Mouse (Mus musculus) stomach, embryonic 16.5 days (tissue): Measurements from ENCODE around the gene Lama2. TPM values are rescaled to one million over a fixed set of nuclear protein-coding genes. Genes with fewer than 3 reads are reported as not detected.

ENCODE experiments used
- ATAC-seq: fragments of 200-750 bp; cut with Nextera tagmentation; 2 replicates; pipeline ENCODE4 v1.8.0; 2017; ENCODE audit warnings: moderate number of reproducible peaks, moderate TSS enrichment; ENCODE audit not compliant: insufficient read depth, low FRiP score
- H3K27ac ChIP-seq: fragments of 300-500 bp; sonication (generic); 2 replicates; pipeline ENCODE4 v1.5.1; 2014; ENCODE audit warnings: low read length
- H3K27me3 ChIP-seq: fragments of 300-500 bp; sonication (generic); 2 replicates; pipeline ENCODE4 v1.6.1; 2014; ENCODE audit warnings: low read length, control low read depth, mixed read lengths; ENCODE audit not compliant: control insufficient read depth, insufficient read depth
- H3K36me3 ChIP-seq: fragments of 300-500 bp; sonication (generic); 2 replicates; pipeline ENCODE4 v1.6.1; 2014; ENCODE audit warnings: low read length; ENCODE audit not compliant: control insufficient read depth, insufficient read depth
- H3K4me1 ChIP-seq: fragments of 300-500 bp; sonication (generic); 2 replicates; pipeline ENCODE4 v1.6.1; 2014; ENCODE audit warnings: low read length, control low read depth, mixed read lengths; ENCODE audit not compliant: control insufficient read depth, insufficient read depth
- H3K4me2 ChIP-seq: fragments of 300-500 bp; sonication (generic); 2 replicates; pipeline ENCODE4 v1.6.1; 2014; ENCODE audit warnings: low read depth, low read length, mixed read lengths
- H3K4me3 ChIP-seq: fragments of 300-500 bp; sonication (generic); replicated peaks from 2 replicates; pipeline ENCODE4 v1.5.1; 2014; ENCODE audit warnings: mild to moderate bottlenecking, low read length
- H3K9ac ChIP-seq: fragments of 300-500 bp; sonication (generic); 2 replicates; pipeline ENCODE4 v1.6.1; 2014; ENCODE audit warnings: low read length
- H3K9me3 ChIP-seq: fragments of 300-500 bp; sonication (generic); replicated peaks from 2 replicates; pipeline ENCODE4 v1.6.1; 2016; ENCODE audit warnings: low read length, control low read depth; ENCODE audit not compliant: control insufficient read depth
- WGBS: fragments of 180-500 bp; shearing (Covaris S2); extraction: QIAGEN DNeasy Blood & Tissue Kit; methylation state at CpG from one replicate; pipeline ENCODE4 v1.1.7; 2014; 5-methylcytosine and 5-hydroxymethylcytosine counted together
- polyA plus RNA-seq: library from polyadenylated mRNA; unstranded; fragments of >200 nt; fragmentation: Nextera tagmentation; extraction: Ambion mirVana; gene quantifications from 2 replicates; pipeline ENCODE4 v1.2.1, GENCODE M21; 2015

The Lama2 gene
- polyA plus RNA-seq, 1 experiment from 2014 or later, result 19.9 TPM

DNA sequence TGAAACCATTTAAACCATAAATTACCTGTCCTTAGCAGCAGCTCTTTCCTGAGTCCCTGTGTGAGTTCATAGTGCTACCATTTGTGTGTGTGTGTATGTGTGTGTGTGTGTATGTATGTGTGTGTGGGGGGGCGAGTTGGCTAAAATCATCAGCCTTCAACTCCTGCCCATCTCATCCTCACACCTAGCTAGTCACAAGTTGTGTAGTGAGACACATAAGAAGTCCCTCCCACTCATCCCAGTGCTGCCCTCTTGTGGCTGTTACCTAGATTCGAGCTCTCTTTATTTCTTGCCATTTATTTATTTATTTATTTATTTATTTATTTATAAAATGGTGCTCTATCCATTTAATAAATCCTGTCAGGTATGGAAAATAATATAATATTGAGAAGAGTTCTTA, 457.2 kb downstream of the Lama2 start:
- Histone ChIP-seq H3K9ac (no peak overlapping the region), H3K9me3 (no peaks in the 10 kb centered on the region)
- 78% methylated on average over 2 of the region's 2 CpGs for WGBS

DNA sequence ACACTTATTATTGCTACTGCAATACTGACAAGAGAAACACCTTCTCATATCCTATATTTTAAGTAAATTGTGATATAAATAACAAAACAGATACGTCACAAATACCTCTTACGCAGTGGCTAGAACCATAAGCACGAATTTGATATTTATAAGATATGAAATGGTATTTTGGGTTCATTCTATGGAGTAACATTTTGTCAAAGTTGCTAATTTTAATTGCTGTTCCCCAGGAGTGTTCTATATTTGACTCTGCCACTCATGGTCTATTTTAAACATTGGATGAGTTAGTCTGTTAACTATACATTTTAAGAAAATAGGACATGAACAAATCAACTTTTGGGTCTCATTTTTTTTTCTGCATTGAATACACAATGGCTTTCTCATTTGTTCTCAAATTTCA, 469.3 kb downstream of the Lama2 start:
- ATAC-seq, result no peak
- Histone ChIP-seq H3K4me1 (no peaks in the 10 kb centered on the region), H3K36me3 (no peaks in the 10 kb centered on the region), H3K27ac (no peak overlapping the region), H3K9ac (no peak overlapping the region), H3K4me2 (no peak overlapping the region), H3K4me3 (no peak overlapping the region), H3K9me3 (no peaks in the 10 kb centered on the region), H3K27me3 (no peaks in the 10 kb centered on the region)
- 89% methylated on average over 3 of the region's 3 CpGs for WGBS

More for the DNA sequence above, 457.2 kb downstream of the Lama2 start:
- no peak for ATAC-seq
- no peak overlapping the region for H3K4me3 ChIP-seq
- no peaks in the 10 kb centered on the region for H3K27me3 ChIP-seq
- H3K4me2 ChIP-seq, result no peak overlapping the region
- no peaks in the 10 kb centered on the region for H3K4me1 ChIP-seq
- H3K27ac ChIP-seq, result no peak overlapping the region
- H3K36me3 ChIP-seq, result no peaks in the 10 kb centered on the region

DNA sequence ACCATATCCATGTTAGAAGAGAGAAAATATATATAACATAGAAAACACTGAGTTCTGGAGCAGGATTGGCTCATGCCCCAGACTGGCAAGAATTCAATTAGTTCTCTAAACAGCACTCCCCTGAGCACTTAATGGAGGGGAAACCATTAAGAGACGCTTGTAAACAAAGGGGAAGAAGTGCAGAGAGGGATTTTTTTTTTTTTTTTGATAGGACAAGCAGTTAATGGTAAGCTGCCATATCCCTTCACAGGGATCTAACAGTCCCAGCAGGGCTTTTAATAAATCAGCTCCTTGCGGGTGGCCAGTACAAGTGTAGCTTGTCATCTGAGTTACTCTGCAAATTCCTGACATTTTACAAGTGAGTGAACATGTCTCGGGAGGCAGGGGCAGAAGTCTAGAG, 479.1 kb downstream of the Lama2 start:
- H3K4me1 ChIP-seq, result no peaks in the 10 kb centered on the region
- H3K9ac ChIP-seq, result no peak overlapping the region
- no peak overlapping the region for H3K4me2 ChIP-seq
- H3K4me3 ChIP-seq, result no peak overlapping the region
- no peak for ATAC-seq
- H3K27me3 ChIP-seq, result no peaks in the 10 kb centered on the region
- 24% methylated on average over 3 of the region's 3 CpGs for WGBS
- H3K36me3 ChIP-seq, result no peaks in the 10 kb centered on the region
- no peaks in the 10 kb centered on the region for H3K9me3 ChIP-seq
- H3K27ac ChIP-seq, result no peak overlapping the region

GRCm38 (mm10) chr10:27135768-27136167, 483.8 kb downstream of the Lama2 start:
- Histone ChIP-seq H3K4me2 (no peak overlapping the region), H3K9ac (no peak overlapping the region), H3K27ac (no peak overlapping the region), H3K27me3 (no peaks in the 10 kb centered on the region), H3K4me3 (no peak overlapping the region), H3K4me1 (peaks cover 7% of the 10 kb centered on the region; the same call in 1 of the 2 replicates), H3K9me3 (no peaks in the 10 kb centered on the region), H3K36me3 (no peaks in the 10 kb centered on the region)
- 90% methylated on average over 1 of the region's 1 CpGs for WGBS
- ATAC-seq, result no peak

- WGBS, result 0% methylated on average over 1 of the region's 1 CpGs
- H3K9ac ChIP-seq, result no peak overlapping the region
- H3K27ac ChIP-seq, result no peak overlapping the region
- no peak overlapping the region for H3K4me2 ChIP-seq
- ATAC-seq, result peak; percentile 50; the same call in 1 of the 2 replicates
- H3K9me3 ChIP-seq, result no peaks in the 10 kb centered on the region
- peaks cover 7% of the 10 kb centered on the region; the same call in 1 of the 2 replicates for H3K4me1 ChIP-seq
- H3K36me3 ChIP-seq, result no peaks in the 10 kb centered on the region
- no peaks in the 10 kb centered on the region for H3K27me3 ChIP-seq
- H3K4me3 ChIP-seq, result no peak overlapping the region
These were observed 486.4 kb downstream of the Lama2 start for GRCm38 (mm10) chr10:27133135-27133534.

- no peaks in the 10 kb centered on the region for H3K36me3 ChIP-seq
- H3K27ac ChIP-seq, result no peak overlapping the region
- WGBS, result 61% methylated on average over 2 of the region's 2 CpGs
- no peak overlapping the region for H3K4me2 ChIP-seq
- H3K4me3 ChIP-seq, result no peak overlapping the region
- no peaks in the 10 kb centered on the region for H3K4me1 ChIP-seq
- no peaks in the 10 kb centered on the region for H3K27me3 ChIP-seq
- H3K9me3 ChIP-seq, result no peaks in the 10 kb centered on the region
- no peak for ATAC-seq
- no peak overlapping the region for H3K9ac ChIP-seq
These were observed 492.1 kb downstream of the Lama2 start for GRCm38 (mm10) chr10:27127454-27127853.

DNA sequence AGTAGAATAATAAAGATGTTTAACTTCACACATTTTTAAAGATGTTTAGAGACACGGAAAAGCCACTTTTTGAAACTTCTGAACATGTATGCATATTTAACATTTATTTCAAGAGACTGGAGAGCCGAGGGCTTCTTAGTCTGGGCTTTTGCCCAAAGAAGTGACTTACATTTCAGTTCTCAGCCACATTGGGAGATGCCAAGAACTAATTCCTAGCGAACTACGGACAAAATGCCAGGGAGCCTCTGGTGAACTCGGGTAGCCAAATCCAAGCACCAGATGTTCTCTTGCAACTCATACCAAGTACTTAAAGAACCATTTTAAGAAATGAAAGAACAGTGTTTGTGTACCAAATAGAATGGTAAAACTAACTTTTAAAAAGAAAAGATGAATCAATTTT, 495.8 kb downstream of the Lama2 start:
- H3K4me1 ChIP-seq, result no peaks in the 10 kb centered on the region
- no peak overlapping the region for H3K4me3 ChIP-seq
- ATAC-seq, result no peak
- H3K27me3 ChIP-seq, result no peaks in the 10 kb centered on the region
- H3K9me3 ChIP-seq, result no peaks in the 10 kb centered on the region
- H3K36me3 ChIP-seq, result no peaks in the 10 kb centered on the region
- H3K27ac ChIP-seq, result no peak overlapping the region
- H3K9ac ChIP-seq, result no peak overlapping the region
- WGBS, result 69% methylated on average over 5 of the region's 5 CpGs
- no peak overlapping the region for H3K4me2 ChIP-seq

DNA sequence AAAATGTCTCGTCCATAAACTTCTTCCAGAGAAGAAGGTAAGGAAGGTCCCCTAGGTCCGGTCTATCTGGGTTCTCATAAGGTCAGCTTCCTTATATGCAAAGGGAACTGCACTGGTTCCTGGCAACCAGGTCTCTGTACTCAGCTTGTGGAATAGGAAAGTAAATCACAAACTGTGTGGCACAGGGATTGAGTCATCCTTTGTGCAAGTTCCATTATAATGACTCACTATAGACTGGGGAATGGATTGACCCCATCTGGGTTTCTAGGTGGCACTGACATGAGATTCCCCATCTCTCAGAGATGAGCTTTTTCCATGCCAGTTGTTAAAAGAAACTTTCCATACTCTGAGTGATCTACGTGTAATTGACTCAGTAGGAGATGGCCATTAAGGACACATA, 501.7 kb downstream of the Lama2 start:
- Histone ChIP-seq H3K27me3 (no peaks in the 10 kb centered on the region), H3K4me1 (no peaks in the 10 kb centered on the region), H3K9me3 (no peaks in the 10 kb centered on the region), H3K4me2 (no peak overlapping the region), H3K9ac (no peak overlapping the region), H3K4me3 (no peak overlapping the region), H3K36me3 (no peaks in the 10 kb centered on the region), H3K27ac (no peak overlapping the region)
- 94% methylated on average over 3 of the region's 3 CpGs for WGBS
- no peak for ATAC-seq

- no peaks in the 10 kb centered on the region for H3K4me1 ChIP-seq
- no peaks in the 10 kb centered on the region for H3K36me3 ChIP-seq
- H3K4me2 ChIP-seq, result no peak overlapping the region
- H3K27me3 ChIP-seq, result no peaks in the 10 kb centered on the region
- H3K9ac ChIP-seq, result no peak overlapping the region
- H3K27ac ChIP-seq, result no peak overlapping the region
- 81% methylated on average over 2 of the region's 2 CpGs for WGBS
- ATAC-seq, result no peak
- H3K9me3 ChIP-seq, result no peaks in the 10 kb centered on the region
- no peak overlapping the region for H3K4me3 ChIP-seq
These were observed 502.5 kb downstream of the Lama2 start for GRCm38 (mm10) chr10:27116938-27117647.
